Mouse (Mus musculus): ENCODE data around the gene Dlx2.

Gene Dlx2

DNA sequence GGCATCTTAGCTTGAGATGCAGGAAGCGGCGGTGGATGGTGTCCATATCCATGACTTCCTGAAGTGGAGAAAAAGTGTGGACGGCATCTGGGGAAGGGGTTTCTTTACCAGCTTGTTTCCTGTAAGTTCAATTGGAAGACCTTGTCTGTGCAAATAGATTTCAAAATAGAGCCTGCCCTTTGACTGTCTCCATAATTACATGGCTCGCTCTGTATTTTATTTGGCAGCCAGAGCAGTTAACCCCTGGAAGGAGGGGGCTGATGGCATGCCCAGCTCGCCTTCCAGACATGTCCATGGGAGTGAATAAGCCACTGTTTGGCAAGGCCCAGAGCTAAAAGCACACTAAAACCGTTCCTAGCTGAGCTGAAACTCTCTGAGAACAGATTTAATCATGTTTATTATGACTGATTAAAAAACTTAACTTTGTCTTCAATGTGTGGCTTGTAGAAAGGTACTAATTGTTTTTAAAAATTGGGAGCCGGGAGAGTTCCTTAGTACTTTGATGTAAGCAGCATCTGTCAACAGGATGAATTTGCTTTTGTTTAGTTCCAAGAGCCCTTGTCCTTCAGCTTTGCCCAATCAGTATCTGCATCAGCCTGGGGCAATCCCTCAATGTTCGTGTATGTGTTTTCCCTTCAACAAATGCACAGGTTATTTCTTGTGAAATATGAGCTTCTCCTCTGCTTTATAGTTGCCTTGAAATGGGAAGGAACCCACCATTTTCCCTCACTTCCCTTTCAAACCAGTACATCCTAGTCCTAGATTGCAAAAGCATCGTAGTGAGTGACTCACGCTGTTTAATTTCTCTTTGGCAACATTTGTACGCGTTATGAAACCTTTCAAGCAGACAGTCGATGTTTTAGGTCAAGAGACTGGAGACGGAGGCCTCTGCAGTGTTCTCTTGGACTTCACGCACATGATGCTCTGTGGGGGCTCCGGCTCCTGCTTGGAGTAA, 47.0 kb downstream of the Dlx2 start:
- DNase-seq: no peak

DNA sequence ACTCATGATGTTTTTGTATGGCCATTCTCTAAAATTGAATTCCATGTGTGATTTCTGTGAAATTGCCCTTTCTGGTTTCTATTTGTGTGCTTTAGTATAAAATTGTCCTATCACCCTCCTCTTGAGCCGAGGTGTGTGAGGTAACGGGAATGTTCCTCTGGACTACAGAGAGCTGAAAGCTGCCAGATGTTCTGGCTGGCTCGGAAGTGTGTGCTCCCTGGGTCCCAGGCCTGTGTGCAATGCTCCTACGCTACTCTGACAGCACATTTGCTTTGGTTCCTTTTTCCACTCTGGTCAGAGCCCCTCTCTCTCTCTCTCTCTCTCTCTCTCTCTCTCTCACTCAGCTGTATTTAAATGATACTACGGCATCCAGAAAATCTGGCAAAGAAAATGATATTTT, 49.4 kb downstream of the Dlx2 start:
- DNase-seq: no peak

DNA sequence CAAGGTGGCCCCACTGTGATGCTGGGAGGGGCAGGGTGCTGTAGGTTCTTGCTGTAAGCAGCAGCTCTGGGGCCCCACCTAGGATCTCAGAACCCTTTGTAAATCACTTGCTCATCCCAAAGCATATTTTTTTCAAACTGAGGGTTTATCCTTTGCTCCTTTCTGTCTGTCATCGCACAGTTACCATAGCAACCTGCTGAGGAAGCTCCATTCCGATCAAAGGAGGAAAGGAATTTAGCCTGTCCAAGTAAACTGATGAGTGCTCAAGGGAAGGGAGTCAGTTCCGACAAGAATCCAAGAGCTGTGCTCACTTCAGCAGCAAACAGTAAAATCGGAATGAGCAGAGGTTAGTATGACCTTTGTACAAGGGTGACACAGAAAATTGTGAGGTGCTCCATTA, 51.6 kb downstream of the Dlx2 start:
- no peak for DNase-seq

DNA sequence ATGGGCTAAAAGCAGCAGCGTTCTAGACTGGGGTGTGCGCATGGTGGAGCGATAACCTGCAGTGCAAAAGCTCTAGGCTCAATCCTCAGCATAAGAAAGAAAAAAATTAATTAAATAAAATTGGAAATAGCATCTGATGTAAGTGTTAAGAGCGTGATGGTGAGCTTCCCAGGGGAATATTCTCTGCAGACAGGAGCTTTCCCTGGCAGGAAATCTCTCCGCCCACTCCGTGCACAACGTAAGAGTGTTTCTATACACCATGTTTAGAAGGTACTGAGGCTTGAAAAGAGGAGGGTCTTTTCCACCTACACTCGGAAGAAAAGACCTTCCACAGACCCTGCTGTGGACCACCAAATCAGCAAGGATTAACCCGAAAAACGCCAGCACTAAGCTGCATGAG, 52.1 kb downstream of the Dlx2 start:
- DNase-seq: no peak
